Mouse (Mus musculus) gastrocnemius, adult 18-20 months (tissue): Measurements from ENCODE around the gene Dlx1. TPM values are rescaled to one million over a fixed set of nuclear protein-coding genes. Genes with fewer than 3 reads are reported as not detected.

Source experiments
- DNase-seq: peaks from one replicate; pipeline ENCODE4 v3.0.0; 2021; ENCODE audit warnings: low spot score
- total RNA-seq, 2 experiments: library from RNA; stranded (reverse); gene quantifications; 2 replicates each; pipeline ENCODE4 v1.2.3; 2021

The Dlx1 gene
- total RNA-seq, 2 experiments from 2014 or later: not detected

DNA sequence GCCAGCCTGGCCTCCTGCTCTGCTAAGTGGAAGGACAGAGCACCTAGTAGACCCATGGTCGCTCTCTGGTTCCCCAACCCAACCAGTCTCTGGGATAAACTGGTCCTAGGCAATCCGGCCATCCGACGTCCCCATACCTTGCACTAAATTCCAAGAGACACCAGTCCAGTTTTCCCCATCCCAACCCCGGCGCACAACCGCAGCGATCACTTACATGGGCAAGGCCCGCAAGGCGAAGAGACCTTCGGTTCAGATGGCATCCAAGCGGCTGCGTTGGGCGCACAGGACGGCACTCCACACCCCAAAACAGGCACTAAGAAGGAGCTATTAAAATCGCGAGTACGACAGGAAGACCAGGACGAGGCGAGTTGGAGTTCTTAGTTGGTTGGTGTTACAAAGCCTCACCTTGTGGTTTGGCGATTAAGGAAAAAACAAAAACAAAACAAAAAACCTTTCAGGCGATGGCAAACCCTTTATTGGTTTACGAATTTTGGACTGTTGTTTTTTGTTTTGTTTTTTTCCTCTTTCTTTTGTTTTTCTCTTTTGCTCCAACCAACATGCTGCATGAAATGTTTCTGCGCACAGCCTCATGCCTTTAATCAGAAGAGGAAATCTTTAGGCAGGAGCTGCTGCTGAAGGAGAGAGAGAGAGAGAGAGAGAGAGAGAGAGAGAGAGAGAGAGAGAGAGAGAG is 445 bp upstream of the Dlx1 start:
- no peak for DNase-seq

GRCm38 (mm10) chr2:71528714-71529510 is 999 bp downstream of the Dlx1 start:
- DNase-seq: no peak

DNA sequence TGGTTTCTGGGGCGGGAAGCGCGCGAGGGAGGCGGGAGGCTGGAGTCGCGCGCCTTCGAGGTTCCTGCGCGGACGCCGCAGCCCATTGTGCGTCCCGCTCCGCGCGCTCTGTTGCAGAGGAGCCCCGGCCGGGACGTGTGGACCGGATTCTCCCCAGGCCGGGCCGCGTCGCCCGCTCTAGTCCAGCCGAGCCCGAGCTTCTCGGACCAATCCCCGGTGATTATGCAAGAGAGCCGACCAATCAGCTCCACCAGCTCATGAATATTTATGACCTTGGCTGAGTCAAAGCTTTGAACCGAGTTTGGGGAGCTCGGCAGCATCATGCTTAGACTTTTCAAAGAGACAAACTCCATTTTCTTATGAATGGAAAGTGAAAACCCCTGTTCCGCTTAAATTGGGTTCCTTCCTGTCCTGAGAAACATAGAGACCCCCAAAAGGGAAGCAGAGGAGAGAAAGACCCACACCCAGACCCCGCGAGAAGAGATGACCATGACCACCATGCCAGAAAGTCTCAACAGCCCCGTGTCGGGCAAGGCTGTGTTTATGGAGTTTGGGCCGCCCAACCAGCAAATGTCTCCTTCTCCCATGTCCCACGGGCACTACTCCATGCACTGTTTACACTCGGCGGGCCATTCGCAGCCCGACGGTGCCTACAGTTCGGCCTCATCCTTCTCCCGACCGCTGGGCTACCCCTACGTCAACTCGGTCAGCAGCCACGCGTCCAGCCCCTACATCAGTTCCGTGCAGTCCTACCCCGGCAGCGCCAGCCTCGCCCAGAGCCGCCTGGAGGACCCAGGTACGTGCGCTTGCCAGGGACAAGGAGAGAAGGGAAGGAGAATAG is 1.8 kb downstream of the Dlx1 start:
- peak; percentile 72 for DNase-seq

- no peak for DNase-seq
Measured at GRCm38 (mm10) chr2:71530391-71531123, 2.6 kb downstream of the Dlx1 start.

DNA sequence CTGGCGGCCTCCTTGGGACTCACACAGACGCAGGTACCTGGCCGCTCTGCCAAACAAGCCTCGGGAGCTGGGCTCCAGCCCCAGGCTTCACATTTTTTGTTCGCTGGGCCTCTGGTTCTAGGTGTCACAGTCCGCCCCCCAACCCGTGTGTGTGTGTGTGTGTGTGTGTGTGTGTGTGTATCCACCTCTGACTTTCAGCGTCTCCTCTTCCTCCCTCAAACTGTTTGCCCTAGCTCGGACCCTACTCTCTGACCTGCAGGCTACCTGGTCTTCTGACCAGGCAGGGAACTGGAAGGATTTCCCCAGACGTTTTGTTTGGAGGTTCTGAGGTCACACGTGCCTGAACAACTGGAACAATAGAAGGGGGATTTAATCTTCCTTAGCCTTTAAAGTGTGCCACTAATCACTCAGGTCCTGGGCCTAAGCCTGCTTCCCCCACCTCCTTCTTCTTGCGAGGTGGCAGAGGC is 3.2 kb downstream of the Dlx1 start:
- no peak for DNase-seq

GRCm38 (mm10) chr2:71531990-71532970 is 4.4 kb downstream of the Dlx1 start:
- DNase-seq: no peak

DNA sequence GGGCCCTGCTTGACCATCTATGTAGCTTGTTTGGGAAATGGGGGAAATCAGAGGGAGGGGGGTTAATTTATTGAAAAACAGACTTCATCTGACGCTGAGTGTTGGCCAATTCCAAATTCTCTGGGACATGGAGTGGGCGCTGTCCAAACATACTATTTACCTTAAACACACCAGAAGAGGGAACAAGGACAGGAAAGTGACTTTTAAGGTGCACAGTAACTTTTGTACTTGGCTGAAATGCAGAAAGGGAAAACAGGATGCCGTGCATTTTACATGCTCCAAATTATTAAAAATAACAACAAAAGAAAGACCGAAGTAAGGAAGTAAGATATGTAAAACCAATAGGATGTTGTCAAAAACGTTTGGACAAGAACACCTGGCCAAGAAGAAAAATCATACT is 5.2 kb downstream of the Dlx1 start:
- no peak for DNase-seq

DNA sequence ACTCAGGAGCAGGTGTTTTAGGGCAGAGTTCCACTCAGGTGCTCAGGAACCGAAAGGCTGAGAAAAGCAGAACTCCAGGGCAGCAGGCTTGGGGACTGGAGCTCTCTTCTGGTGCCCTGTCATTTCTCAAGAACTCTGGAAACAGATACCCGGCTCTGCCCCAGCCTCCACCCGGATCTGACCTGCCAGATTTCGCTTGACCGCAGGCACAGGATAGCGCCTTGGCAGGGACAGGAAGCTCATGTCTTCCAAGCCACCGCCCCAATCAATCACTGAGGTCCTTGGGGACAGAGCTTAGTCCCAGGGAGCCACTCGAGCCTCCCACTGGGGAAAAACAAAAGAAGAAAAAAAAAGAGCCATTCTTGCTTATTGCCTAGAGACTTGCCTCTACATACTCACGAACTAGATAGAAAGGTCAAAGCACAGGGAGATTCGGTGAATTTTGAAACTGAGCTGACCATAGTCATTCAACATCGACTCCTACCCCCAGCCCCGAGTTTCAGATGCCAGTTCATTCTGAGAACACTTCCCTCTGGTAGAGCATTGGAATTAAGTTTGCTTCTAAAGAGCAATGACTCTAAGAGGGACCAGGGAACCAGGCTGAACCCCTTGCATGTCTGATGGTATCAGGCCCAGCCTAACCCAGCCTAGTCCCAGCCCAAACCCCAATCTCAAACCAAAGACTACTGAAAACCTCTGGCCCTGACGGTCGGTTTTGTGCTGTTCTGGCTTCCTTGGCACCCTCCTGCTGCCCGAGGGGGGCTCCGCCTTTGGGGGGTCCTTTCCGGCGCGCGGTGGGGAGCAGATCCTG is 6.5 kb downstream of the Dlx1 start:
- DNase-seq: no peak

GRCm38 (mm10) chr2:71540611-71541417 is 12.9 kb downstream of the Dlx1 start:
- DNase-seq: no peak

DNA sequence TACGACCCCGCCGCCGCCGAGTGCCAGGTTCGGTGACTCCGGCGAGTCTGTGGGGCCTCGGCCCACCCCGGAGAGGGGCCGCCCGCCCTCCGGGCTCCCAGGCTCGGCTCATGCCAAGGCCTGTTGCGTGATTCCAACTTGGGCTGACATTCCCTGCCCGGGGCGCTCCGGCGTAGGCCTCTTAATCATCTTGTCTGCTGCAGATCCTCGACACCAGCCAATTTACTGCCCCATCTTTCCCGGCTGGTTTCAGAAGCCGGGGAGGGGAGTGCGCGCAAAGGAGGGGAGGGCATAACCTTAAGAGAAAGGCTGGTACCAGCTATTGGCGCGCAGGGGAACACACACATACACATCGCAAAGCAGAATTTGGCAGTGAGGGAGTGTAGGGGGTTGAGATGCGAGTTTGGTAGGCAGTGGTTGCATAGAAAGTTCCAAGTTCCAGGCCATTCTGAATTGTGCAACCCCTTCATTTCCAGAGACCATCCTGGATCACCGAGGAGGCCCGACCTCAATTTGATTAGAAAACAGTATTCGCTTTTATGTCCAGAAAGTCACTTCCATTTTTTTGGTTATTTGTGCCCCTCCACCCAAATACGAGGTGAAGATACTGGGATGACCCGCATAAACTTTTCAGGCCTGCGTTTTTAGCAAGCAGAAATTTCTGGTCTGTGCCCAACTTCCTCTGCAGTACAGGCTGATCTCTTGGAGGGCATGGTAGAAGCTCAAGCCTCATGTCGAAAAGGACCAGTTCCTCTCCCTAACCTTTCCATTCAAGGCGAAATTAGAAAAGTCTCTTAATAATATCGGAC is 13.7 kb downstream of the Dlx1 start:
- no peak for DNase-seq

DNA sequence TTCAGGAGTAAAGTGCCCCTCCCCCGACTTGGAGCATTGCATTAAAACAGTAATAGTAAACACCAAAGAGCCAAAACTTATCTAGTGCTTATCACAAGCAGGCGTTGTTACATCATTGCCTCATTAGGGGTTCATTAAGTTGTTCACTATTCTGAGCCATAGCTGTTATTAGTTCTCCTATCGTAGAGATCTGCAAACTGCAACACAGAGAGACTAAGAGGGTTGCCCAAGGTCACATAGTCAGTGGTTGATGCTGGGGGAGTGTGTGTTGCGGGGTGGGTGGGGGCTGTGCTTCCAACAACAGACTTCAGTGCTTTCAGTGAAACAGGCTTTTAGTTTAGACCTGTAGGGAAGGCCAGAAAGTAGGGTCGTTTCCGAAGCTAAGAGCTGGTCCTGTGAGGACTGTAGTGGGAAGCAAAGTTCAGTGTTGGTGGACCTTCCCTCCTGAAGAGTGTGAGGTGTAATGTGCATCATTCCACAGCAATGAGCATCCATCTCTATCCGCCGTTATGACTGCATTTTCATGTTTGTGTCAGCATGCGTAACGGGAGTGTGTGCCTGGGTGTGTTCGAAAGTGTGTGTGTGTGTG is 14.4 kb downstream of the Dlx1 start:
- no peak for DNase-seq

DNA sequence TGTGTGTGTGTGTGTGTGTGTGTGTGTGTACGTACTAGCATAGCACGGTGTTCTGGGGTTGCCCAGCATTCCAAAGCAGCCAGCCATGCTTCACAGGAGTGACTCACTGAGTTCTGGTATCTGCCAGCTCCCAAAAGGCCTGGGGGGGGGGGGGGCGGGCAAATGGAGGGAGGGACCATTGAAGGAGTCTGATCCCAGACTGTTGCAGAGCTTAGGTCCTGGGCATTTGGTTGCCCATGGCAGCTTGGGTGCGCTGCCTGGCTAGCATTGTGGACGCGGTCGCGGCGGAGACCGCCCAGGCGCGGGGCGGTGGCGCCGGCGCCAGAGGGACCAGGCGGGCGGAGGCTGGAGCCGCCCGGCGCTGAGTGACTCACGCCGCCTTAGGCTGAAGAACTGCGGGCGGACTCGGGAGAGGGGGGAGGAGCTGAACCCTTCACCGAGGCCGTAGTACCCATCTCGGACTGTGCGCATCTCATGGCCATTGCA is 14.9 kb downstream of the Dlx1 start:
- no peak for DNase-seq

DNA sequence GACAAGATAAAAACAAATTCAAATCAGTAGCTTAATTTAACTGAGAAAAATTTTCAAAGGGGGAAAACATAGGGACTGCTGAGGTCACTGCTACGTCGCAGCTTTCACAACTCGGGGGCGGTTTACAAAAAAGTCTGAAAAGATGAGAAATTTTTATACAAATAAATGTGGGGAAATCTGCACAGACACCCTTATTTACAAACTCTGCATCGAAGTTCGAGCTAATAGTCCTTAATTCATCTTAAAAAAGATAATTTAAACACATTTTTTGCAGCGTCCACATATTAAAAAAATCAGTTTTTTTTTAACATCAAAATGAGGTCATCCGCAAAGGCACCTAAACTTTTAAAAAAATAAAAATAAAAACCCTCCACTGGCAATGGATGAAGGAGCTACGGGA is 15.6 kb downstream of the Dlx1 start:
- no peak for DNase-seq

DNA sequence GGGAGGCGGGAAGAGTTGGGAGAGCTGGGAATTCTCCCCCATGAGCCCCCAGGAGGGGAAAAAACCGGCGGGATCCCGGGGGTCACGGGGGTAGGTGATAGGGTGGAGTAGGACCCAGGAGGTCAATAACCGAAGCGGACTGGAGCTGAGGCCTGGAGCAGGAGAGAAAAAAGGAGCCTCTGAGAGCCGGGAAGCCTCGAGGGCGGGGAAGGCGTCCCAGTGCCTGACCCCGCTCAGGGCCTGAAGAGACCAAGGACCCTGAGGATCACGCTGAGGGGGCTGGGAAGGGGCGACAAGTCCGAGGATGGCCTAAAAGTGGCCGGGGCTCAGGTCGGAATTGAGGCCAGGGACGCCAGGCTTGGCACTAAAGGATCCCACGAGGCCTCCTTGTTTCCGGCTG is 16.0 kb downstream of the Dlx1 start:
- no peak for DNase-seq

GRCm38 (mm10) chr2:71544391-71545285 is 16.7 kb downstream of the Dlx1 start:
- DNase-seq: no peak

DNA sequence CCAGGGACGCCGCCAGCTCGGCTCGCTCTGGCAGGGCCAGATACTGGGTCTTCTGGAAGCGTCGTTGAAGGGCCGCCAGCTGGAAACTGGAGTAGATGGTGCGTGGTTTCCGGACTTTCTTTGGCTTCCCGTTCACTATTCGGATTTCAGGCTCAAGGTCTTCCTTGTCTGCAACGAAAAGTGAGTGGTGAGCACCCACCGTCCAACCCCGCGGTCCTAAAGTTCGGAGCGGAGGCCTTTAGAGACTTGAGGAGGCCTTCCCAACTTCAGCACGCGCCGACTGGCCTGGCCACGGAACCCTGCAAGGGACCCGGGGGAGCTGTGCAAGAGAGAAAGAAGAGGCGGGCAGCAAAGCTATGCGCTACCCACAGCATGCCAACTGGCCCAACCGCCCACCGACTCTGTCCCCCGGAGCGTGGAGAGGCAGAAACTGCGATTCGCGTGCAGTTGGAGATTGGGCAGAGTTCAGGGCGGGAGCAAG is 17.5 kb downstream of the Dlx1 start:
- no peak for DNase-seq
